Mouse (Mus musculus) hindbrain, embryonic 11.5 days (tissue): ENCODE data around the gene Crk. TPM values are rescaled to one million over a fixed set of nuclear protein-coding genes. Genes with fewer than 3 reads are reported as not detected.

Experiments
- ATAC-seq: fragments of 200-750 bp; cut with Nextera tagmentation; 2 replicates; pipeline ENCODE4 v1.8.0; 2017; ENCODE audit warnings: mild to moderate bottlenecking, moderate TSS enrichment, moderate library complexity; ENCODE audit not compliant: low FRiP score
- DNase-seq: peaks from one replicate; pipeline ENCODE4 v3.0.0-alpha.2; 2015; ENCODE audit warnings: low spot score
- H3K27ac ChIP-seq: fragments of 300-500 bp; sonication (generic); 2 replicates; pipeline ENCODE4 v1.5.1; 2014; ENCODE audit warnings: mild to moderate bottlenecking, low read depth, low read length
- H3K27me3 ChIP-seq: fragments of 300-500 bp; sonication (generic); 2 replicates; pipeline ENCODE4 v1.6.1; 2014; ENCODE audit warnings: mild to moderate bottlenecking, low read length, moderate library complexity, mixed read lengths; ENCODE audit not compliant: control insufficient read depth, insufficient read depth
- H3K36me3 ChIP-seq: fragments of 300-500 bp; sonication (generic); 2 replicates; pipeline ENCODE4 v1.6.1; 2014; ENCODE audit warnings: mild to moderate bottlenecking, low read length, moderate library complexity, mixed read lengths; ENCODE audit not compliant: control insufficient read depth, insufficient read depth
- H3K4me1 ChIP-seq: fragments of 300-500 bp; sonication (generic); replicated peaks from 2 replicates; pipeline ENCODE4 v1.6.1; 2014; ENCODE audit warnings: low read length, mixed read lengths; ENCODE audit not compliant: control insufficient read depth, insufficient read depth
- H3K4me2 ChIP-seq: fragments of 300-500 bp; sonication (generic); replicated peaks from 2 replicates; pipeline ENCODE4 v1.6.1; 2014; ENCODE audit warnings: mild to moderate bottlenecking, low read depth, low read length
- H3K4me3 ChIP-seq: fragments of 300-500 bp; sonication (generic); 2 replicates; pipeline ENCODE4 v1.5.1; 2014; ENCODE audit warnings: low read depth, low read length
- H3K9ac ChIP-seq: fragments of 300-500 bp; sonication (generic); 2 replicates; pipeline ENCODE4 v1.6.1; 2014; ENCODE audit warnings: low read depth, low read length
- H3K9me3 ChIP-seq: fragments of 300-500 bp; sonication (generic); 2 replicates; pipeline ENCODE4 v1.6.1; 2016; ENCODE audit warnings: low read length; ENCODE audit not compliant: control insufficient read depth
- WGBS: fragments of 180-500 bp; shearing (Covaris S2); extraction: QIAGEN DNeasy Blood & Tissue Kit; methylation state at CpG from one replicate; pipeline ENCODE4 v1.1.7; 2014; 5-methylcytosine and 5-hydroxymethylcytosine counted together
- polyA plus RNA-seq: library from polyadenylated mRNA; unstranded; fragments of >200 nt; fragmentation: Nextera tagmentation; extraction: Ambion mirVana; gene quantifications from 2 replicates; pipeline ENCODE4 v1.2.1, GENCODE M21; 2014

Crk gene
- polyA plus RNA-seq, 1 experiment from 2014 or later = 113 TPM

GRCm38 (mm10) chr11:75673411-75673810, 5.6 kb upstream of the Crk start:
- H3K27ac ChIP-seq = no peak overlapping the region
- H3K4me1 ChIP-seq = no peaks in the 10 kb centered on the region
- H3K9ac ChIP-seq = no peak overlapping the region
- no peak overlapping the region for H3K4me3 ChIP-seq
- no peaks in the 10 kb centered on the region for H3K9me3 ChIP-seq
- DNase-seq (no peak), ATAC-seq (no peak)
- no peaks in the 10 kb centered on the region for H3K36me3 ChIP-seq
- no peak overlapping the region for H3K4me2 ChIP-seq
- H3K27me3 ChIP-seq = no peaks in the 10 kb centered on the region
- WGBS = 91% methylated on average over 5 of the region's 5 CpGs

DNA sequence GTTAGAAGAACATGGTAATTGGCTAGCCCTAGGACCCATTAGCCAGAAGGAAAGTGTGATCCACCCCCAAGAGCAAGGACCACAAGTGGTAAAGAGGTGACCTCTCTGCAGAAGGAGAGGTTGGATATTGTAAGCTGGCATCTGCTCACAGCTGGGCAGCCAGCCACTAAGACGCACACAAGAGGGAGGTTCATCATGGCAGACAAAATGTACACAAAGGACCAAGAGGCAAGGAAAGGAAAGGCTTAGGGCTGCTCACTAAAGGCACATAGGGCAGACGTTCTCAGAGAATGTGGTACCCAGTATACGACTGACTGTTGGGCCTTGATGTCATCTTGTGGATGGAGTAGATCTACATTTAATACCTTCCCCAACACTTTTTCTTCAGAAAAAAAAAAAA, 4.2 kb upstream of the Crk start:
- no peaks in the 10 kb centered on the region for H3K9me3 ChIP-seq
- H3K36me3 ChIP-seq = no peaks in the 10 kb centered on the region
- H3K4me2 ChIP-seq = no peak overlapping the region
- ATAC-seq (no peak), DNase-seq (no peak)
- no peak overlapping the region for H3K9ac ChIP-seq
- H3K4me3 ChIP-seq = no peak overlapping the region
- 85% methylated on average over 3 of the region's 3 CpGs for WGBS
- H3K27me3 ChIP-seq = no peaks in the 10 kb centered on the region
- H3K27ac ChIP-seq = no peak overlapping the region
- no peaks in the 10 kb centered on the region for H3K4me1 ChIP-seq

GRCm38 (mm10) chr11:75677881-75678746, 945 bp upstream of the Crk start:
- Histone ChIP-seq H3K4me2 (peak overlapping the region; percentile 48), H3K9me3 (no peaks in the 10 kb centered on the region), H3K4me1 (0 out of 2 replicates have a peak, but pooled peaks cover 5% of the 10 kb centered on the region), H3K4me3 (peak overlapping the region; percentile 99), H3K27me3 (no peaks in the 10 kb centered on the region), H3K9ac (peak overlapping the region; percentile 43; the same call in 1 of the 2 replicates), H3K36me3 (no peaks in the 10 kb centered on the region), H3K27ac (no peak overlapping the region)
- 86% methylated on average over 3 of the region's 3 CpGs for WGBS
- ATAC-seq (no peak), DNase-seq (no peak)

- Histone ChIP-seq H3K4me3 (peak overlapping the region; percentile 99), H3K4me1 (0 out of 2 replicates have a peak, but pooled peaks cover 5% of the 10 kb centered on the region), H3K4me2 (peak overlapping the region; percentile 82), H3K9ac (peak overlapping the region; percentile 91), H3K27ac (peak overlapping the region; percentile 89), H3K36me3 (no peaks in the 10 kb centered on the region), H3K9me3 (no peaks in the 10 kb centered on the region), H3K27me3 (no peaks in the 10 kb centered on the region)
- ATAC-seq (peak; percentile 86), DNase-seq (peak; percentile 66)
- WGBS = 1% methylated on average over 29 of the region's 43 CpGs
Observed at GRCm38 (mm10) chr11:75679439-75680171, 546 bp downstream of the Crk start.

GRCm38 (mm10) chr11:75684462-75684861, 5.4 kb downstream of the Crk start:
- WGBS = 94% methylated on average over 5 of the region's 5 CpGs
- no peak overlapping the region for H3K27ac ChIP-seq

GRCm38 (mm10) chr11:75684956-75685355, 5.9 kb downstream of the Crk start:
- Histone ChIP-seq H3K4me1 (0 out of 2 replicates have a peak, but pooled peaks cover 5% of the 10 kb centered on the region), H3K4me3 (no peak overlapping the region), H3K36me3 (no peaks in the 10 kb centered on the region), H3K27ac (no peak overlapping the region), H3K4me2 (no peak overlapping the region), H3K9me3 (no peaks in the 10 kb centered on the region), H3K9ac (no peak overlapping the region), H3K27me3 (no peaks in the 10 kb centered on the region)
- 91% methylated on average over 2 of the region's 2 CpGs for WGBS
- ATAC-seq = no peak
- no peak for DNase-seq

More at GRCm38 (mm10) chr11:75684462-75684861, 5.4 kb downstream of the Crk start:
- Histone ChIP-seq H3K27me3 (no peaks in the 10 kb centered on the region), H3K4me2 (no peak overlapping the region), H3K9ac (no peak overlapping the region), H3K9me3 (no peaks in the 10 kb centered on the region), H3K36me3 (no peaks in the 10 kb centered on the region), H3K4me3 (no peak overlapping the region), H3K4me1 (0 out of 2 replicates have a peak, but pooled peaks cover 5% of the 10 kb centered on the region)
- DNase-seq = no peak
- no peak for ATAC-seq

DNA sequence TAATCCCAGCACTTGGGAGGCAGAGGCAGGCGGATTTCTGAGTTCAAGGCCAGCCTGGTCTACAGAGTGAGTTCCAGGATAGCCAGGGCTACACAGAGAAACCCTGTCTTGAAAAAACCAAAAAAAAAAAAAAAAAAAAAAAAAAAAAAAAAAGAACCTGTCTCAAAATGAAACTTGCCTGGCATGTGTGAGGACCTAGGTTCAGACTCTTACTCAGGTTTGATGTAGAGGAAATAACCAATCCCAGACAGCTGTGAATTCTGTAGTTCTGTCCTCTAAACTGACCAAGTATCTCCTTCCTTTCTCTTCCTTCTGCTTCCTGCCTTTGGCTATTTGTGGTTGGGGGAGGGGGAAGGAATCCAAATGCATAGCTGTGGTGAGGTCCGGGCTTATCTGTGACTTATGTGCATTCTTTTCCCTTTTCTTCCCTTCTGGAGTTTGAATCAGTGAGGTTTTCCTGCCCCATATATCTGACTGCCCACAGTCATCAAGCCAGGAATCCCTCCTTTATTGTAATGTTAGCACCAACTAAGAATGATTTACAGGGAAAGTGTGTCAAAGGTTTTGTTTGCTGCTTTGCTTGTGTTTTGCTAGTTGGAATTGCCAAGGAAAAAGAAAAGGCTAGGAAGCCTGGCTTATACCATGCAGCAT, 8.4 kb downstream of the Crk start:
- ATAC-seq = no peak
- H3K27ac ChIP-seq = no peak overlapping the region
- WGBS = 93% methylated on average over 2 of the region's 2 CpGs
- no peaks in the 10 kb centered on the region for H3K4me1 ChIP-seq
- H3K4me3 ChIP-seq = no peak overlapping the region
- H3K27me3 ChIP-seq = no peaks in the 10 kb centered on the region
- H3K9me3 ChIP-seq = no peaks in the 10 kb centered on the region
- no peak overlapping the region for H3K9ac ChIP-seq
- H3K4me2 ChIP-seq = no peak overlapping the region
- no peaks in the 10 kb centered on the region for H3K36me3 ChIP-seq
- no peak for DNase-seq

GRCm38 (mm10) chr11:75688132-75688531, 9.1 kb downstream of the Crk start:
- WGBS = 92% methylated on average over 2 of the region's 2 CpGs
- Histone ChIP-seq H3K9ac (no peak overlapping the region), H3K9me3 (no peaks in the 10 kb centered on the region), H3K4me3 (no peak overlapping the region), H3K4me1 (no peaks in the 10 kb centered on the region), H3K36me3 (no peaks in the 10 kb centered on the region), H3K27me3 (no peaks in the 10 kb centered on the region), H3K4me2 (no peak overlapping the region), H3K27ac (no peak overlapping the region)
- no peak for ATAC-seq
- DNase-seq = no peak
